Mouse (Mus musculus) thymus, adult 2 months (tissue): ENCODE results near the gene Crtc1.

ENCODE experiments used
- CTCF ChIP-seq: fragments of 200-500 bp; IDR thresholded peaks from 2 replicates; pipeline ENCODE4 v1.5.1; 2012; ENCODE audit warnings: mild to moderate bottlenecking, control low read depth, low read length, moderate library complexity, borderline replicate concordance; ENCODE audit not compliant: control insufficient read depth, poor library complexity, insufficient read depth; ENCODE audit errors: extremely low read depth
- POLR2A ChIP-seq: fragments of 200-500 bp; IDR thresholded peaks from 2 replicates; pipeline ENCODE4 v1.6.1; 2012; ENCODE audit warnings: mild to moderate bottlenecking, low read length, control low read depth, moderate library complexity; ENCODE audit not compliant: control insufficient read depth, poor library complexity, insufficient read depth; ENCODE audit errors: extremely low read depth

GRCm38 (mm10) chr8:70380069-70380468, 59.3 kb downstream of the Crtc1 start:
- TF ChIP-seq POLR2A (no peak), CTCF (no peak)
